Mouse (Mus musculus) cerebellum, adult 2 months (tissue): ENCODE data around the gene Gnl1.

Experiments used
- CTCF ChIP-seq: fragments of 200-500 bp; IDR thresholded peaks from 2 replicates; pipeline ENCODE4 v1.5.1; 2011; ENCODE audit warnings: low read depth, mild to moderate bottlenecking, control low read depth, low read length, moderate library complexity, borderline replicate concordance; ENCODE audit not compliant: insufficient read depth
- POLR2A ChIP-seq: fragments of 200-500 bp; IDR thresholded peaks from 2 replicates; pipeline ENCODE4 v1.6.1; 2011; ENCODE audit warnings: low read length, control low read depth, borderline replicate concordance; ENCODE audit not compliant: insufficient read depth

GRCm38 (mm10) chr17:36025197-36025596 is 45.5 kb downstream of the Gnl1 start:
- no peak for TF ChIP-seq CTCF
- no peak for TF ChIP-seq POLR2A
